Mouse (Mus musculus) midbrain, postnatal 0 days (tissue): ENCODE measurements at regions not wholly inside any gene's neighbourhood (a gene's known extent, or its start where the extent isn't known, plus 50 kb on each side); places are given as distances from the start of the nearest gene placed in this dataset.

Experiments used
- ATAC-seq: fragments of 200-750 bp; cut with Nextera tagmentation; 2 replicates; pipeline ENCODE4 v1.8.0; 2017; ENCODE audit warnings: moderate number of reproducible peaks, mild to moderate bottlenecking, moderate TSS enrichment, moderate library complexity; ENCODE audit not compliant: low FRiP score
- DNase-seq: peaks from one replicate; pipeline ENCODE4 v3.0.0-alpha.2; 2015; ENCODE audit warnings: low spot score
- H3K27ac ChIP-seq: fragments of 300-500 bp; sonication (generic); 2 replicates; pipeline ENCODE4 v1.5.1; 2014; ENCODE audit warnings: low read depth, mild to moderate bottlenecking, low read length, mixed read lengths
- H3K27me3 ChIP-seq: fragments of 300-500 bp; sonication (generic); 2 replicates; pipeline ENCODE4 v1.6.1; 2014; ENCODE audit warnings: low read length, control low read depth, mixed read lengths; ENCODE audit not compliant: insufficient read depth
- H3K36me3 ChIP-seq: fragments of 300-500 bp; sonication (generic); 2 replicates; pipeline ENCODE4 v1.6.1; 2014; ENCODE audit warnings: low read length, control low read depth, mixed read lengths; ENCODE audit not compliant: insufficient read depth
- H3K4me1 ChIP-seq: fragments of 300-500 bp; sonication (generic); 2 replicates; pipeline ENCODE4 v1.6.1; 2014; ENCODE audit warnings: mild to moderate bottlenecking, control low read depth, antibody characterized with exemption, low read length, mixed read lengths; ENCODE audit not compliant: insufficient read depth
- H3K4me2 ChIP-seq: fragments of 300-500 bp; sonication (generic); 2 replicates; pipeline ENCODE4 v1.6.1; 2014; ENCODE audit warnings: low read depth, mild to moderate bottlenecking, low read length, mixed read lengths; ENCODE audit not compliant: poor library complexity, severe bottlenecking
- H3K4me3 ChIP-seq: fragments of 300-500 bp; sonication (generic); 2 replicates; pipeline ENCODE4 v1.5.1; 2014; ENCODE audit warnings: low read depth, mild to moderate bottlenecking, low read length, moderate library complexity
- H3K9ac ChIP-seq: fragments of 300-500 bp; sonication (generic); replicated peaks from 2 replicates; pipeline ENCODE4 v1.6.1; 2014; ENCODE audit warnings: mild to moderate bottlenecking, low read length, moderate library complexity, mixed read lengths; ENCODE audit not compliant: poor library complexity, severe bottlenecking
- H3K9me3 ChIP-seq: fragments of 300-500 bp; sonication (generic); 2 replicates; pipeline ENCODE4 v1.6.1; 2016; ENCODE audit warnings: low read length, control low read depth
- CTCF ChIP-seq: IDR thresholded peaks from 2 replicates; pipeline ENCODE4 v1.5.1; 2016; ENCODE audit warnings: antibody characterized with exemption, mild to moderate bottlenecking
- WGBS: fragments of 180-500 bp; shearing (Covaris S2); extraction: QIAGEN DNeasy Blood & Tissue Kit; methylation state at CpG from one replicate; pipeline ENCODE4 v1.1.7; 2014; 5-methylcytosine and 5-hydroxymethylcytosine counted together

GRCm38 (mm10) chr17:72731691-72732090, 104.6 kb upstream of the Ypel5 start:
- Histone ChIP-seq H3K4me1 (no peaks in the 10 kb centered on the region), H3K4me2 (no peak overlapping the region), H3K36me3 (no peaks in the 10 kb centered on the region), H3K9me3 (no peaks in the 10 kb centered on the region), H3K27me3 (no peaks in the 10 kb centered on the region), H3K27ac (no peak overlapping the region), H3K4me3 (no peak overlapping the region), H3K9ac (no peak overlapping the region)
- 88% methylated on average over 6 of the region's 6 CpGs for WGBS
- no peak for TF ChIP-seq CTCF
- no peak for DNase-seq
- ATAC-seq = no peak

- 78% methylated on average over 5 of the region's 5 CpGs for WGBS
- Histone ChIP-seq H3K27ac (no peak overlapping the region), H3K4me3 (no peak overlapping the region), H3K27me3 (no peaks in the 10 kb centered on the region), H3K9ac (no peak overlapping the region), H3K36me3 (no peaks in the 10 kb centered on the region), H3K4me1 (no peaks in the 10 kb centered on the region), H3K4me2 (no peak overlapping the region), H3K9me3 (no peaks in the 10 kb centered on the region)
- TF ChIP-seq CTCF = no peak
- ATAC-seq (no peak), DNase-seq (peak; percentile 48)
Observed at GRCm38 (mm10) chr17:72731175-72731574, 105.1 kb upstream of the Ypel5 start.

- no peak overlapping the region for H3K4me3 ChIP-seq
- 48% methylated on average over 7 of the region's 7 CpGs for WGBS
- H3K27ac ChIP-seq = no peak overlapping the region
- H3K27me3 ChIP-seq = no peaks in the 10 kb centered on the region
- no peaks in the 10 kb centered on the region for H3K36me3 ChIP-seq
- no peak overlapping the region for H3K4me2 ChIP-seq
- DNase-seq (peak; percentile 64), ATAC-seq (no peak)
- H3K9me3 ChIP-seq = no peaks in the 10 kb centered on the region
- TF ChIP-seq CTCF = peak; percentile 70
- H3K4me1 ChIP-seq = no peaks in the 10 kb centered on the region
- no peak overlapping the region for H3K9ac ChIP-seq
Observed at GRCm38 (mm10) chr17:72720753-72721152, 115.5 kb upstream of the Ypel5 start.

DNA sequence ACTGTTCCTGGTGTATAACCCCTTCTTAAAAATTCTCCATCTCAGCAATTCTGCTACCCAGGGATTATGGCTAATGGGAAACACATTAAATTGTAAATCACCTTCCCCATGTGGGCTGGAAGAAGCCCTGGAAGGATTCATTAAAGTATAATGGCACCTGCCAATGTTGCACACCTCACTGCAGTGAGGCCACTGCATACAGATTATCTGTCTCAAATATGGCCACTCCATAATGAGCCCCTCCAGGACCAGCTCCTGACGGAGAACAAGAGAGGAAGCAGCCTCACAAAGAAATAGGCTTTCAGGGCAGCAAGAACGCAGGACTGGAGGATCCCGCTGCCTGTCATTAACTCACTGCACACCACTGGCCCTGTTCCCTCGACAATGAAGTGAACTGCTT, 115.2 kb upstream of the Alk start:
- Histone ChIP-seq H3K4me2 (no peak overlapping the region), H3K27me3 (no peaks in the 10 kb centered on the region), H3K9ac (no peak overlapping the region), H3K27ac (no peak overlapping the region), H3K9me3 (no peaks in the 10 kb centered on the region), H3K36me3 (no peaks in the 10 kb centered on the region), H3K4me1 (no peaks in the 10 kb centered on the region), H3K4me3 (no peak overlapping the region)
- WGBS = 40% methylated on average over 4 of the region's 4 CpGs
- no peak for ATAC-seq
- DNase-seq = no peak
- no peak for TF ChIP-seq CTCF

DNA sequence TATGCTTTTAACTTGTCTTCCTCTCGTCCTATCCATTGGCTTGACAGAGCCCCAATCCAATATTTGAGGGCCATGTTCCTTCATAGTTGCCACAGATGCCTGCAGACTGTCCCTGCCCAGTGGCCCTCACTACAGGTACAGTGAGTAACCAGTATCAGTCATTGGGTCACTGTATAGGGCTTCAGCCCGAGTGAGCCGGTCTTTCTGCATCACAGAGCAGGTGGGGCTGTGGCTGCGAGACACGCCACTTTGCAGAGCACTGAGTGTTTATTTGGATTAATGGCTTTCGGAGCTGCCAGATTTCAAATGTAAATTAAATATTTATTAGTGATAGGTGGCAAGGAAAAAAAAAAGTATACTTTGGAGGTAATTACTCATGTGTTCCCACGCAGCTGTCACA, 87.2 kb upstream of the Alk start:
- Histone ChIP-seq H3K4me3 (no peak overlapping the region), H3K9ac (no peak overlapping the region), H3K4me2 (no peak overlapping the region), H3K4me1 (no peaks in the 10 kb centered on the region), H3K36me3 (no peaks in the 10 kb centered on the region), H3K27ac (no peak overlapping the region), H3K27me3 (no peaks in the 10 kb centered on the region), H3K9me3 (no peaks in the 10 kb centered on the region)
- 81% methylated on average over 7 of the region's 7 CpGs for WGBS
- no peak for ATAC-seq
- DNase-seq = no peak
- TF ChIP-seq CTCF = no peak

DNA sequence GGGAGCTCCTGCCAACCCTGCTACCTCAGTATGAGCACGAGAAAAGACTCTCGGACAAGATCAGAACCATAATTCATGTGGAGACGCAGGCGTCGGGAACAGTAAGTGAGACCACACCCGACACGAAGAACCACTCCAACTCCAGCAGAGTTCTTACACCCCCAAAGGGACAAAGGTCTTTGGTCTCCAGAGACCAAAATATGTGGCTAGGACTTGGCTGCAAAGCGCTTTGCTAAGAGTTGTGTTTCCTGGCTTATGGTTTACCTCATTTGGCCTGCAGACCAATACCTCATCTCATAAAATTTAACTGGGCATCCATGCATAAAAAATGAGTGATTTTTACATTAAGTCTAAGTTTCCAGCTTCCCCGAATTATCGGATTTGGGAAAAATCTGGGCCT, 85.2 kb upstream of the Alk start:
- ATAC-seq = no peak
- TF ChIP-seq CTCF = no peak
- H3K4me1 ChIP-seq = no peaks in the 10 kb centered on the region
- H3K27me3 ChIP-seq = no peaks in the 10 kb centered on the region
- WGBS = 95% methylated on average over 10 of the region's 10 CpGs
- H3K4me3 ChIP-seq = no peak overlapping the region
- no peak for DNase-seq
- no peak overlapping the region for H3K4me2 ChIP-seq
- H3K9ac ChIP-seq = no peak overlapping the region
- H3K9me3 ChIP-seq = no peaks in the 10 kb centered on the region
- no peaks in the 10 kb centered on the region for H3K36me3 ChIP-seq
- H3K27ac ChIP-seq = no peak overlapping the region

DNA sequence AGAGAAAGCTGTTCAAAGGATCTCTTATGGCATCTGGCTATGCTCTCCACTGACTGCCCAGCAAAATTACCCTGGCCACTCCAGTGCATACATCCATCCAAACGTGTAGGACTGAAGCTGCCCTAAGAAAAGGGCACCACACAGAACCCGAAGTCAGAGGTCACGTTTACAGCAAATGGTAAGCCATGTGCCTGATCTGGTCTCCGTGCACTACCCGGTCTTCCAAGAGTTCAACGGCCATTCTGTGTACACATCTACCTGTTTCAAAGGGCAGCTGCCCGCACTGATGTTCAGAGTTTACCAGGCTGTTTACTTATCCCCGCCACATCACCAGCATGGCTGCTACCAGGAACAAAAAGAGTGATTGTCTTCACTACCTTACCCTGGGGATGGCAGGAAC, 84.4 kb upstream of the Alk start:
- Histone ChIP-seq H3K27ac (no peak overlapping the region), H3K9me3 (no peaks in the 10 kb centered on the region), H3K36me3 (no peaks in the 10 kb centered on the region), H3K4me1 (no peaks in the 10 kb centered on the region), H3K4me3 (no peak overlapping the region), H3K9ac (no peak overlapping the region), H3K4me2 (no peak overlapping the region), H3K27me3 (no peaks in the 10 kb centered on the region)
- 90% methylated on average over 8 of the region's 8 CpGs for WGBS
- TF ChIP-seq CTCF = no peak
- DNase-seq = no peak
- no peak for ATAC-seq
